Mouse (Mus musculus): ENCODE measurements around the gene Wdr12.
A peak's percentile ranks its signal among the peaks of the same experiment; 100 is the strongest.
"Not testable (repeated sequence)": the region's sequence is repeated elsewhere in the genome, so short reads cannot be mapped to it uniquely, and the experiment has no call there.

Gene Wdr12

GRCm38 (mm10) chr1:60098024-60098781 lies at the start of gene Wdr12, which contains the start of gene Carf:
Wdr12 (minus strand) TSS chr1:60098645.
Carf (plus strand) TSS chr1:60098247.
- DNase-seq (ENCODE audit: low spot score in 2 of 2) = peak; percentile 99

- no peak for DNase-seq (ENCODE audit: low spot score in 2 of 2)
Observed at GRCm38 (mm10) chr1:60137346-60137745, 38.9 kb upstream of the Wdr12 start.

GRCm38 (mm10) chr1:60117721-60118455 lies 19.4 kb upstream of the Wdr12 start:
- no peak for DNase-seq (ENCODE audit: low spot score in 2 of 2)

- DNase-seq (ENCODE audit: low spot score in 2 of 2) = no peak
Observed at GRCm38 (mm10) chr1:60104582-60104981, 6.1 kb upstream of the Wdr12 start.

GRCm38 (mm10) chr1:60098839-60099238 lies 394 bp upstream of the Wdr12 start:
- no peak for DNase-seq (ENCODE audit: low spot score in 2 of 2)

- DNase-seq (ENCODE audit: low spot score in 2 of 2) = peak; percentile 83 to 85
Observed at GRCm38 (mm10) chr1:60097277-60098023, 995 bp downstream of the Wdr12 start.

- peak in 1 of 2 experiments; percentile 22 for DNase-seq (ENCODE audit: low spot score in 2 of 2)
Observed at GRCm38 (mm10) chr1:60096572-60097276, 1.7 kb downstream of the Wdr12 start.

GRCm38 (mm10) chr1:60076411-60076810 lies 22.0 kb downstream of the Wdr12 start:
- no peak for DNase-seq (ENCODE audit: low spot score in 2 of 2)

- no peak for DNase-seq (ENCODE audit: low spot score in 2 of 2)
Observed at GRCm38 (mm10) chr1:60075590-60075989, 22.9 kb downstream of the Wdr12 start.

GRCm38 (mm10) chr1:60074935-60075334 lies 23.5 kb downstream of the Wdr12 start:
- DNase-seq (ENCODE audit: low spot score in 2 of 2) = no peak

- not testable (repeated sequence) for DNase-seq (ENCODE audit: low spot score in 2 of 2)
Observed at GRCm38 (mm10) chr1:60070725-60071124, 27.7 kb downstream of the Wdr12 start.

- DNase-seq (ENCODE audit: low spot score in 2 of 2) = no peak
Observed at GRCm38 (mm10) chr1:60056310-60056709, 42.1 kb downstream of the Wdr12 start.

- DNase-seq (ENCODE audit: low spot score in 2 of 2) = no peak
Observed at GRCm38 (mm10) chr1:60054659-60055058, 43.8 kb downstream of the Wdr12 start.

- DNase-seq (ENCODE audit: low spot score in 2 of 2) = not testable (repeated sequence)
Observed at GRCm38 (mm10) chr1:60047481-60047880, 51.0 kb downstream of the Wdr12 start.

GRCm38 (mm10) chr1:60044595-60044994 lies 53.9 kb downstream of the Wdr12 start:
- no peak for DNase-seq (ENCODE audit: low spot score in 2 of 2)

GRCm38 (mm10) chr1:60042796-60043469 lies 55.5 kb downstream of the Wdr12 start, which contains the start of gene Ica1l:
Ica1l (minus strand) TSS chr1:60043184.
- peak; percentile 55 to 64 for DNase-seq (ENCODE audit: low spot score in 2 of 2)

GRCm38 (mm10) chr1:60042398-60042795 lies 56.0 kb downstream of the Wdr12 start:
- DNase-seq (ENCODE audit: low spot score in 2 of 2) = peak; percentile 39 to 41

GRCm38 (mm10) chr1:60035044-60035443 lies 63.4 kb downstream of the Wdr12 start:
- peak in 1 of 2 experiments; percentile 49 for DNase-seq (ENCODE audit: low spot score in 2 of 2)

Measured in right cerebral cortex, postnatal 10 days (tissue).